Mouse (Mus musculus): ENCODE results near the gene Aanat.

Aanat gene

DNA sequence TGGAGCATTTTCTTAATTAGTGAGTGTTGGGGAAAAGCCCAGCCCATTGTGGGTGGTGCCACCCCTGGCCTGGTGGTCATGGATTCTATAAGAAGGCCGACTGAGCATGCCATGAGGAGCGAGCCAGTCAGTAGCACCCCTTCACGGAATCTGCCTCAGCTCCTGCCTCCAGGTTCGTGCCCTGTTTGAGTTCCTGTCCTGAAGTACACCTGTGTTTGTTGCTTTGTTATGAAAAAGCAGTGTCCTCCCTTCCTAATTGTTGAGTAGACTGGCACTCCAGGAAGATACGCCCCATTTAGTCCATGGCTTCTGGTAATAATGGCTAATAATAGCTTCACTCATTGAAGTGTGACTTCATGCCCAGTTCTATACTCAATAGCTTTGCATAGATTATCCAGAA is at the start of gene Aanat:
Gene Aanat, plus strand, starts transcription at position 123 of the 400 bp plus-strand sequence.
- DNase-seq: no peak

DNA sequence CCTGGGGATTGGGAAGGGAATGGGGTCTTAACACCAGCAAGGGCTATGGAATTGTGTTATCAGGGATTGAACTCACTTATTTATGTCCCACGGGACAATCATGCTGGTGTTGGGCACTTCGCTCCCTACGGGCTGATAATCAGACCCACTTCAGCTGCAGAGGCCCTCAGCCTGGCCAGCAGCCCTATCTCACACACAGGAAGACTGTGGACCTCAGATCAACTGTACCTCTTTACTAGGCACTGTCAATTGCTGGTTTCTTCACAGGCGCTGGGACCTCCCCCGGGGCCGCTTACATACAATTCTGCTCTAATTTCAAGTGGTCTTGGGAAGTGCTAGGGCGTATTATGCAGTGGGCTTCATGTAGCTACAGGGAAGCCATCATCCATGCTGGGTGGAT is 49.5 kb upstream of the Aanat start:
- no peak for DNase-seq

DNA sequence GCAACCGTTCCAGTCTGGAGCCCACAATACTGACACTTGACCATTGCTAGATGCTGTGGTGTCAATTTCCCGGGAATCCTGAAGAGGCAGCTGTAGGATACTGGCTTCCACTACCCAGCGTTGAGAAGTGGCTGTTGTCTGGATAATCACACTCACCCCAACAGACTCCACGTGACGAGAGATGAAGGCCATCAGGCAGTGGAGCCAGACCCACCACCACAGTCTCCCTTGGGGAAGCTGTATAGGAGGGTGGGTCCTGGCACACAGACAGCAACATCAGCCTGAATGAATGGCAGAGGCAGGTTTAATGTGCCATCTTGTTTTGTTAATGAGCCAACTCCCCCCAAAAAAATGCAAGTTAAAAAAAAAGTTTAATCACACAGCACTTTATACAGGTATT is 48.8 kb upstream of the Aanat start:
- DNase-seq: no peak

DNA sequence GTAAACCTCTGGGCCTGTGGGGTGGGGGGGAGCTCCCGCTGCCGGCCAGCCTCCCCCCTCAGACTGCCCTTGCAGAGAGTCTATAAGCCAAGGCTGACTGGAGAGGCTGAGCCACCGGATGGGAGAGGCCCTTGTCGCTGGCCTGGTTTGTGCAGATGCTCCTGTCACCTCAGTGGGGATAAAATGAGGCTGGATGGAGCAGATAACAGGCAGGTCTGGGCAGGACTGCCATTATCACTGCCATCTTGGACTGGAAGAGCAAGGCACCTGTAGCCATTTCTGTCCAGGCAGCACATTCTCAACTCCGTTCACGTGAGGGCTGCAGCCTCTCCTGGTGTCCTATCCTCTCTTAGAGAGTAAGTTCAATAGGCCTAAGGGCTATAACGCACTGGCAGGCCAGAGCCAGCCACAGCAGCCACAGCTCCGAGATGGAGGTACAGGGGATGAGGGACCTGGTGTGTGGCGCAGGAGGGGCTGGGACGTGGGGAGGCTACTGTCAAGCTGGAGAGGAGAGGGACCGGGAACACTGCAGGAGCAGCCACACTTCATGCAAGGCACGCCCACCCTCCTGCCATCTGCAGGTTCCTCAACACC is 48.0 kb upstream of the Aanat start:
- no peak for DNase-seq

DNA sequence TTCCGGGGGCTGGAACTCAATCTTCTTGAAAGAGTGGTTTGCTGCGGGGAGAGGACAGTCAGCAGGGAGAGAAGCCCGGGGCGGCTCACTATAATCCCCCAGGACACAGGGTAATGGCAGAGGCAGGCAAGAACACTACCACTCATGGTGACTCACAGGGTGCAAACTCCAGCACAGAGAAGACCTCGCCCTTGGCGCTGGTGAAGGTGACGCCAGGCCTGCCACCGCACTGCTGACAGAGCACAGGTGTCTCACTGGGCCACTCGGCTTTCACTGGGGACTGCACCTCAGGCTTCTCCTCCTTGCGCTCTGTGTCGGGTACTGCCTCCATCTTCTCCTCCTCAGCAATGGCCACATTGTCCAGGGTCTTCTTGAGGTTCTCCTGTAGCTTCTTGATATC is 45.0 kb upstream of the Aanat start:
- no peak for DNase-seq

DNA sequence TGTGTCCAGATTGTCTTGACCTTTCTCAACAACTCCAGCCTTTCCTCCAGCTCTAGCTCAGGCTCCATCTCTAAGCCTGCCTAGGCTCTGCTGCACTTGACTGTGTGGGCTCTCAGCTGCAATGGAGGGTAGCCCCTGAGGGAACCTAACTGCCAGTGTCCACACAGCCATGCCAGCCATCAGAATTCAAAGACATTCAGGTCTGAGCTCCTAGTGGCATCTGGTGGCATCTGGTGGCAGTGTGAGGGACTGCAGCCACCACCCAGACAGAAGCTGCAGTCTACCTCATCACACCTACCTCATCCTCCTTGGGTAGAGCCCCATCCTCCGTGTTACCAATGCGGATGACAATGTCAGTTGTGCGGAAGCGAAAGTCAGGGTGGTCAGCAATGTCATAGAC is 43.1 kb upstream of the Aanat start:
- DNase-seq: no peak

DNA sequence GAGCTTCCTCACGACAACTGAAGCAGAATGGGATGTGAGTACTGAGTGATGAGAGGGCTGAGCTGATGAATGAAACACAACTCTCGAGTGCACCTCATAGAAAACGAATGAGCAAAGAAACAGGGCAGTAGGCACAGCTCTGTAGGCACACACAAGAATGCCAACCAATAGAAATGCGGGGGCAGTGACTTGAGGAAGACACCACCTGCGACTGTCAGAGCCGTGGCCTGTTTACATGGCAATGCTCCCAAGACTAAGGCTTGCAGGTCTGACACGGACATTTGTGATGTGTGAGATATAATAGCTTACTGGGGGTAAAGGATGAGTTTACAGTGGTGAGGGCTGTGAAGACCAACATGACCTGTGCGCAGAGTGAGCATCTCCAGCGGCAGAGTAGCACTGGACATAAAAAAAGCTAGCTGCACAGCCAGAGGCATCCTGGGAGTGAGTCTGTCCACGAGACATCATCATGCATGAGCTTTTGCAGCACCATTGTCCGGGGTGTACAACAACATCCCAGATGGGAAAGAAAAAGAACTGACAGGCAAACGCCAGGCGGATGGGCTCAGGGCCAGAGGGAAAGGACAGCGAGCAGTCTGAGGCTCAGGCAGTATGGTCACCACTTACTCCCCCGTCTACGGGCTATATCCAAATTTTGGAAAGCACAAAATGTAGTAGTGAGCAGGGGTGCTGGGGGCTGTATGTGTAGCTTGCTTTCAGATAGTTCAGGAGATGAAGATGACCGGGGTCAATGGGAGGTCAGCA is 38.8 kb upstream of the Aanat start:
- no peak for DNase-seq

DNA sequence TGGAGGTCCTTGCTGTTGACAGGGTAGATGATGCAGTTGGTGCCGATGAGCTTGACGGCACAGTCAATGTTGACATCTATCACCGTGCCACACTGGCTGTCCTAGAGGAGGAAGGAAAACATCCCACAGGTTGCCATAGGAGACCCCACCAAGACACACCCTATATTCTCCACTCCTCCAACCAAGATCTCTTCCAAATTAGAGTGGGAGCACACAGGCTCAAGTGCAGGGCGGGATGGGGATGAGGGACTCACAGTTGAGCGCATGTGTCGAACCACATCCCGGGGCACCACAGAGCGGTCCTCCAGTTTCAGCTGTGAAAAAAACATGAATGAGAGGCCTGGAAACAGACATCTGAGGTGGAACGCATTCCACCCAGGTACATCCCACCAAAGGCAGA is 37.5 kb upstream of the Aanat start:
- no peak for DNase-seq

DNA sequence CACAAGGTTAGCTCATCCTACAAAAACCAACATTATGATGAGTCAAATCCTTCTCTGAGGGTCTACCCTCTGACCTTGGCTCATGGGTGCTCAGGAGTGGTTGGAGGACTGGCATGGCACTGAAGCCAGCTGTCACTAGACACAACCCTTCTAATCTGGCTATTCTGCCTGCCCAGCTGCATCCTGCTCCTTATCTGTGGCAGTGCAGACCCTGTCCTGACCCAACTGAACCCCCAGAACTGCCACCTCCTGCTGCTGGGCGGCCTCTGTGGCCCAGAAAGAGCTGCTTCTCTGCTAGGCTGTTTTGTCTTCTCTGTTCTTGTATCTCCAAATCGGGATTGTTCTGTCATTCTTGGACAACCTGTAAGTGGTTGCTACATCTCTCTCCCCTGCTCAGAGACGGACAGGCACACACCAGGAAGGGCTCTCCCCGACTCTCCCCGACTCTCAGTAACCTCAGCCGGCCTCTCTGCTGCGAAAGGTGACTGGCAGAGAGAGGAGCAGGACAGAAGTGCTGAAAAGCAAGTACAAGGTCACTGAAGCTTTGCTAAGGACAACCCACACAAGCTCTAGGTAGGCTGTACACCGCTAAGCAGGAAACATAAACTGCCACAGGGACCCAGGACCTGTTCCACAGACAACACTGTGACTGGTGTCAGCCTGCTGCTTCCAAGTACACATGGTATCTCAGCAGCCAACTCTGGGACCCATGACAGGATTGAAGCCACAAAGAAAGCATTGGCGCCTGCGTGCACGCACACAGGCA is 36.8 kb upstream of the Aanat start:
- DNase-seq: no peak

DNA sequence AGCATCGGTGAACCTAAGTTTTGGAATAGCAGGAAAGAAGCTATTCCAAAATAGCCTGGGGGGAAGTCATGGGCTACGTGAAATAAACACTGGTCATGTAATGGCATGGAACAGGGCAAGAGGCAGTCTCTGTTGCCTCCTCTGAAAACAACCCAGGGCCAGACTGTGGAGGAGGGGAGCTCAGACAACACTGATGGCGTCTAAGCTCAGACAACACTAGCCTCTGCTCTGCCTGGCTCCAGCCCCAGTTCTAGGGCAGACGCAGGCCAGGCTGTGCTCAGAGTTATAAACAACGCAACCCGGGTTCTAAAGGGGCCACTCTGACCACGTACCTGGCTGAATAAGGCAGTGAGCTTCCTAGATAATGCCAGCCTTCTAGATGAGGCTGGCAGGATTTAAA is 35.5 kb upstream of the Aanat start:
- no peak for DNase-seq

DNA sequence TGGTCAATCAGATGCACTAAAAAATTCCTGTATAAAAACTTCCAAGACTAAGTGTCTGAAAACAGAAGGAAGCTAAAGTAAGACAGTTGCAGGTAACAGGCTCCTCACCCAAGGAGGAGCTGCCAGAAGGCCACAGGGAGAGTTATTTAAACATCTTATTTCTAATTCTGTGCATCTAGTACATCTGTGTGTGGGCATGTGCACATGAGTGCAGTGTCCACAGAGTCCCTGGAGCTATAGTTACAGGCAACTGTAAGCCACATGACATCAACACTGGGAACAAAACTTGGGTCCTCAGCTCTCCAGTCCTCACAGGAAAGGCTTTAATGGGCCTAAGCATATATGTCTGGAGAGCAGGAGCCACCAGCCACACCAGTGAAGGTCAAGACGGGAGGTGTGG is 34.0 kb upstream of the Aanat start:
- DNase-seq: no peak

DNA sequence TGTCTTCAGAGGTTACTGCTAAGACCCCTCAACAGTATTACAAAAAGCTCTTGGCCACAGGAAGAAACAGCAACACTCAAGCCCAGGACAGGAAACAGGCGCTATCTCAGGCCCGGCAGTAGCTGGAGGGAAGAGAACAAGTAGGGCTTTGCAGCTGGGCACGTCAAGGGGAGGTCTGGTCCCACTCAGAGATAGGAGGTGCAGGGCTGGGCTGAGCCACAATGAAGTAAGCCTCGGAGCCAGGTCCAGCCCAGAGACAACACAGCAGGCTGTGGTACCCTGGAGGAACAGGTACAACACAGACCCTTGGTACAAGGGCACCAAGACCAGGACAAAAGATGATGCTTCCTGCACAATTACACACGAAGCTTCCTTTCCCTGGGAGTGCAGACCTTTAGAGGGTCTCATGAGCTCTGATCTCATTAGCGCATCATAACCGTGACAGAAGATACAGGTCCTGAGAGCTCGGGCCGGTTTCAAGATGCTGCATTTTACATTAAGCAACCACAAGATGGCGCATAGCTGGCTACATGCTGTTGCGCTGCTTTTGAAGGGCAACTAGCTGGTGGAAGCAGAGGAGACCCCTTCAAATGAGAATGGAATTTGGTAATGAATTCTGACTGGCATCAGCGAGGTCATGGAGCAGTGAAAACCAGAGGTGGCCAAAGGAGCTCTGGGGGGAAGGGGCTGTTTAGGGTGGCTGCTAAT is 31.9 kb upstream of the Aanat start:
- no peak for DNase-seq

DNA sequence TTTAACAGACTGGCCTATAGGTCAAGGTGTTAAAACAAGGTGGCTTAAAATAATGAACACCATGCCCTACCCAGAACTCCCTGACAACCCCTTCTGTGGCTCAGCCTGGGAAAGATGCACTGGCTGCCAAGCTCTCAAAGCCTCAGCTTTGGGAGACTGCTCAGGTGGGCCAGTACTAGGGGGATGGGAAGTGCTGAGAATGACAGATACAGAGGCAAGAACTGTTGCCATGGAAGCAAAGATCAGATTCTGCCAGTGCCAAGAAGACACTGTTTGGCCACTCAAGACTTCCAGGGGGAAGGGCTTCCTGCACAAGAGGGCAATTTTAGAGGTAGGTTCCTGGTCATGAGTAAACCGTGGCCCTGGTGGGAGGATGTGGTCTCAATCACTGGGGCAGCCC is 30.7 kb upstream of the Aanat start:
- DNase-seq: no peak

DNA sequence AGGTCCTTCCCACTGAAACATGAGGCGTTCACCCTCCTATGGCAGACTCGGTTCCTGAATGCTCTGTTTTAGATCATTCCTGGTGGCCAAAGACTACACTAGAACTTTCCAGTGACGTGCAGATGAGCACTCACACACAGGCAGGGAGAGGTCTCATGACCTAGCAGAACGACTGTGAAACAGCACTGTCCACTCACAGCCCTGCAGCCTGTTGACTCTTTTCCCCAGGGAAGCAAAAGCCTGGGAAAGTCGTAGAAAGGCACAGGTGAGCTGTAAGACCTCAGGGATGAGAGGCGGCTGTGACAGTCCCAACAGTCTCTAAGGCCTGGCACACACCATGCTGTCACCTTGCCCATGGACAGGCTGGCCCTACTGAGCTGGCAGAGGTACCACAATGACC is 29.9 kb upstream of the Aanat start:
- DNase-seq: no peak

DNA sequence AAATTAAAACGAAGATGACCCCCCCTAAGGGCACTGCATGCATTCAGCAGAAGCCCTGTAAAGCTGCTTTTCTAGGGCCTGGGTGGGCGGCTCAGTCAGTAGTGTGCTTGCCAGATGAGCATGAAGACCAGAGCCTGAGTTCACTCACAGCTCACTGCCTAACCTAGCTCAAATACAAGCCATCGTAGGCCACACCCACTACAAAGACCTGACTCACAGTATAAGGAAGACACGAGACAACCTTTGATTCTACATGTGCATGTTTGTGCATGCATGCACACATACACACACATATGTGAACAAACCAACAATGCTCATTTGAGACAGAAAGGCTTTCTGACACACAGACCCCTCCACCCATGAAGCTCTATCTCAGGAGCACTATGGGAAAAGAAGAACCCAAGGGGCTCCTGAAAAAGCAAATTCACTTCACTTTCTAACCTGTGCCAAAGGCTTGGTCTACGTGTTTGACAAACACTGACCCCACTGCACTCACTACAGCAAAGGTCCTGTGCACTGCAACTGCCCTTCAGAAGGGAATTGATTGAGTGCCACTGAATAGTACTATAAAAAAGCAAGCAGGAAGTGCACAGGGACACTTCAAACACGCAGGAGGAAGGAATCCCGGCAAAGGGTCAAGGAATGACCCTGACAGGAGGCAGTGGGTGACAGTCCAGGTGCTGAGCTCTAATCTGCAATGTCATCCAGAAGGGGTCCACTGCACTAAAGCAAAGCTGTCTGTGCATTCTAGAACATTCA is 20.8 kb upstream of the Aanat start:
- no peak for DNase-seq

DNA sequence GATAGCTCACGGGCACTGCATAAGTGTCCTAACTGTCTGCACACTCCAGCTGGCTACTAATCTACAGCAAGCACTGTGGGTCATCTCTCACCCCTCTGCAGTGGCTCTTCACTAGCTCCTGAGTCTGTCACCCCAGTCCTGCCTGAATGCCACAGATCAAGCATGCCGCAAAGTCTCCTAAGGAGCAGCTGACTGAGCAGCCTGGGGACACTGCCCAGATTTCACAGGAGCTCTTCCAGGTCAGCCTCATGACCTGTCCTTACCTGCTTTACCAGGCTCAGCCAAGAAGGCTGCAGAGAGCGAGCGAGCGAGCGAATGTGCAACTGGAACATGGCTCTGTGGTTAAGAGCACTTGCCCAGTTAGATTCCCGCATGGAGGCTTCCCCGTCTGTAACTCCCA is 18.7 kb upstream of the Aanat start:
- no peak for DNase-seq

DNA sequence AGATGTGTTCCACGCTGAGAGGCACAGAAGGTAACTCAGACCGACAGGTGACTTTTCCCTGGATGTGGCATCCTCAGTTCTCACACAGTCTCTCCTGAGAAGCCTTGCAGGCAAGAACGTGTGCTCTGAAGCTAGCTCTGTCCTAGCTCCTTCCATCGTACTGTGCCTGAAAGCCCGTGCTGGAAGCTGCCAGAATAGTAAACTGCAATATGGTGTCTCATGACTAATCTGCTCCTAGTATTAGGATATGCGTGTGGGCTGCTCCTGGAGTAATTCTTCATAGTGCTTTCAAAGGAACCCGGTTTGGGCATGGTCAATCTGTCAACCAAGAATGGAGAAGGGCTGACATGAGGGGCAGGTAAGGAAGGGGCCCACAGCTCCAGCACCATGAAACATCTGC is 15.4 kb upstream of the Aanat start:
- no peak for DNase-seq

DNA sequence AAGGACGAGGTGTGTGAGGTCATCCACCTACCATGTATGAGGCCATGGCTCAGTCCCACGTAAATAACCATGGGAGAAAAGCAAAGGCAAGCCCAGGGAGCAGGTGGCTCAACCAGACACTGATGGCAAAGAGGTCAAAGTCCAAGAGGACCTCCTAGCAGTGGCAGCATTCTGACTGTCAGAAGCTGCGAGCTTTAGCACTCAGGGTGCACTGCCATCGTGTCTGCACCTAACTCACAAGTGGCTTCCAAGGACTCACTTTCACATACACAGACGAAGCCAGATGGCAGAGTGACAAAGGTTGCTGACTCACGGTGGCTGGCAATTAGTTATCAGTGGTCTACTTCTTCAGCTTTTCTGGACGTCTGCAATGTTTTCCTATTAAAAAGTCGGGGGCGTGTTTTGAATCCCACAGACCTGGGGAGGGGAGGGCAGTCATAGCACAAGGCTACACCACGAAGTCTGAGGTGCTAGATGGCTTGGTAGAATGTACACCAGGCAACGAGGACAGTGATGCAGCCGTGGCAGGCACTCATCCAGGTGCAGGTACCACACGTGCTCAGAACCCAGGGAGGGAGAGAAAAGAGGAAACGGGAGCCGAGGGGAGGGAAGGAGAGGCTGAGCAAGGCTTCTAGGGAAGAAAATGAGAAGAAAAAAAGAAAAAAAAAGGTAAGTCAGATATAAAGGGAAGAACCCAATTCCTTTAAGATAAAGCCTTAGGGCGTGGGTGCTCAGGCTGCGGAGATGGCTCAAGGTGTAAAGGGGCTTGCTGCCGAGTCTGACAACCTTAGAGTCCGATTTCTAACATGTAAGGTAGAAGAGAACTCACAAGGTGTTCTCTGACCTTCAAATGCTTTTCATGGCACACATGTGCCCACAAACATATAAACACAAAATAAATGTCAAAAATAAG is 14.2 kb upstream of the Aanat start:
- DNase-seq: no peak

DNA sequence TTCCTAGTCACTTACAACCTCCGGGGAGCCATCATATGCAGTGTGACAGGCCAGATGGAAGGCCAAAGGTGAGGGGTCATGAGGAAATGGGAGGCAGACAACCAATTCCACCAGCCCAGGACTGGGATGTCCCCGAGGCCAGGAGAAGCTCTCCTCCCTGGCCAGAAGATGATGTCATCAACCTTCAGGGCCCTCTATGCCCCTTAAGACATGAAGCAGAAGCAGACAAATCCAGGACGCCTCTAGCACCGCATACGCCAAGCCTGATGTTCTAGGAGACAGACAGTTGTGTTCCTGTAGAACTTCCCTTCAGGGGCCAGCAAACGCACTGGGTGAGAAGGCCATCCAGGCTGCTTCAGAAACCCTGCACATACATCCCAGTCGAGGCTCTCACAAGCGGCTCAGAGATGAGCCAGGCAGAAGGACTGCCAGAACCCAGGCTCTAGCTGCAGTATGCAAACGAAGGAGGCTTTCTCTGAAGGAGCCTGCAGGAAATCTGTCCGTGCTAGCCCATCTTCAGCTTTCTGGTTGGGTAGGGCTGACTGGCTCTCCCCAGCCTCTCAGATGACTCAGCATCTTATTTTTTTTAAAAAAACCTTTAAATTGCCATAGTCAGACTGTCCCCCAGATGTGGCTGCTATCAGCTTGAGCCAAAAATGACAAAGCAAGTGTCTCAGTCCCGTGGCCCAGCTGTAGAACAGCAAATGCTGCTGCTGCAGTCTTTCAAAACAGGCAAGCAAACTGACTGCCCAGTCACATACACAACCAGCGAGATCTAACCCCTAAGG is 13.3 kb upstream of the Aanat start:
- DNase-seq: no peak

DNA sequence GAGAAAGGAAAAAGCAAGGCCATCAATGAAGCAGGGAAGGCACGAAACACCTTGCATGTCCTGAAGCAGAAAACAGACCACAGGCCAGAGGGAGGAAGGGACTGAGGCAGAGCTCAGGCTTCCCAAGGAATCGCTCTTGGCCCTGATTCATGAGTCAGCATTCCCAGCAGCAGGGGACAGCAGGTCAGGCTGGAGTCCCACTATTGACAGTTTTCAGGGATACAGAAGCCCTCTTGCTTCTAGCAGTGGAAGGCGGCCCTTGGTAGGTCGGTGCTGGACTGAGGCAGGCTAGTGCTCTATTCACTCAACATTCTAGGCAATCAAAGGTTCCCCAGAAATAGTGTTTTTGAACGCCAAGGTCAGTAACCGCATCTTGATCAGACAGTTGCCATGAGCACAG is 11.7 kb upstream of the Aanat start:
- no peak for DNase-seq

DNA sequence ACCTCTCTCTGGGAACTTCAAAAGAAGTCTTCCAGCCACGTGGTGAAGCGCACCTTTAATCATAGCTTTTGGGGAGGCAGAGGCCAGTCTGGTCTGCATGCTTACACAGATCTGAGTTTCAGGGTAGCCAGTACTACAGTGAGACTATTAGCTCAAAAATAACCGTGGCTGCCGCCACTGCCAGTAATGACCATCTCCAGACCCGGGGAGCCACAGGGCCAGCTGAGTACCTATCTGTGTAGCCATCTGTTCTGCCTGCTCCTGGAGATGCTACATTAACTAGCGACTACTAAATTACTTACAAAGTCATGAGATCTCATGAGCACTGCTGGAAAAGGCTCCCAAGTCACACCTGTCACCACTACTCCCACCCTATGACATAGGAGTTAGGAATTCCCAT is 11.2 kb upstream of the Aanat start:
- DNase-seq: no peak

Data from right cerebral cortex, postnatal 4 days (tissue).